Mouse (Mus musculus) megakaryocyte-erythroid progenitor cell, adult 5-6 weeks (primary cell): ENCODE measurements around the gene Zfhx3. TPM values are rescaled to one million over a fixed set of nuclear protein-coding genes. Genes with fewer than 3 reads are reported as not detected.

Experiments used
- ATAC-seq: replicated peaks from 2 replicates; pipeline ENCODE4 v1.8.0; 2016; ENCODE audit warnings: mild to moderate bottlenecking, inconsistent platforms; ENCODE audit not compliant: severe bottlenecking, poor library complexity, low FRiP score, low TSS enrichment
- total RNA-seq, 2 experiments: library from RNA; stranded (forward) in 1 of 2; stranded (reverse) in 1 of 2; fragments of 200-1000, 215-1000 nt in 1 of 2; fragments of >200 nt in 1 of 2; fragmentation: Nextera tagmentation in 1 of 2; gene quantifications; 2 replicates each; pipeline ENCODE4 v1.2.3; 2014 to 2017

The Zfhx3 gene
- total RNA-seq, 2 experiments from 2014 or later, result 0.28 to 2.9 TPM

- no peak for ATAC-seq
These were observed 459.7 kb downstream of the Zfhx3 start for GRCm38 (mm10) chr8:108402149-108402548.

GRCm38 (mm10) chr8:108406716-108407494, 464.5 kb downstream of the Zfhx3 start:
- ATAC-seq, result no peak

GRCm38 (mm10) chr8:108419162-108419844, 476.9 kb downstream of the Zfhx3 start:
- ATAC-seq, result no peak

- ATAC-seq, result no peak
These were observed 480.1 kb downstream of the Zfhx3 start for GRCm38 (mm10) chr8:108422521-108422920.

DNA sequence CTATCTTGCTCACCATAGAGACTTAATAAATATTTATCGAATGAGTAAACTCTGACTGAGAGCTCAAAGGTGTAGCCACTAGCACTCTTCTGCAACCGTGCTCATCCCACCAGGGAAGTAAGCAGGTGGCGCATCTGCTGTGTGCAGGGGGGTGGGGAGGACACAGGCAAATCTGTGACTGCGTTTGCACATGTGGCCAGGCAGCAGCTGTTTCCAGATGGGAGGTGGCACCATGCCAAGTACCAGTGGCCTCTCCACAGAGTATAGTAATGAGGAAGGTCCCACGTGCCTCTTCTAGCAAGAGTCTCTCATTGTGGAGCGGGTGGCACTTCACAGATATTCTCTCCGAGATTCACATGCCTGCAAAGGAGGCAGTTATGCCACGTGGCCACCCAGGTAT, 481.9 kb downstream of the Zfhx3 start:
- no peak for ATAC-seq

GRCm38 (mm10) chr8:108433321-108433720, 490.9 kb downstream of the Zfhx3 start:
- no peak for ATAC-seq

DNA sequence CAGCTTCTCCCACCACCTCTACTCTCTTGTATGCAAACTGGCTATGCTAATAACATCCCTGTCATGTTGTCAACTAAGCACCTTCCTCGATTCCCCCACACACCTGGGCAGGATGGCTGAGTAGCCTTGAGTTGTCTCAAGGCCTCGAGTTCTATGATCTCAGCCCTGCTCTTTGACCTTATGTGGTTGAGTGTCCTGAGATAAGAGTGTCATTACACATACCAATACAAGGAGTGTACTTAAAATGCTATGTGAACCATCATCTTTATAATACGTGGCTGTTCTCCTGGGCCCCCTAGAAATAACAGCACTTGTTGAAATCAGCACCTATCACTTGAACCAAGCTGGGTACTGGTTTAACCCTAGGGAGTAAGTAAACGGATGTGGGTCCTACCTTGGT, 492.1 kb downstream of the Zfhx3 start:
- ATAC-seq, result no peak

- ATAC-seq, result no peak
These were observed 493.9 kb downstream of the Zfhx3 start for GRCm38 (mm10) chr8:108436336-108436735.

- ATAC-seq, result no peak
These were observed 494.9 kb downstream of the Zfhx3 start for GRCm38 (mm10) chr8:108437316-108437830.

DNA sequence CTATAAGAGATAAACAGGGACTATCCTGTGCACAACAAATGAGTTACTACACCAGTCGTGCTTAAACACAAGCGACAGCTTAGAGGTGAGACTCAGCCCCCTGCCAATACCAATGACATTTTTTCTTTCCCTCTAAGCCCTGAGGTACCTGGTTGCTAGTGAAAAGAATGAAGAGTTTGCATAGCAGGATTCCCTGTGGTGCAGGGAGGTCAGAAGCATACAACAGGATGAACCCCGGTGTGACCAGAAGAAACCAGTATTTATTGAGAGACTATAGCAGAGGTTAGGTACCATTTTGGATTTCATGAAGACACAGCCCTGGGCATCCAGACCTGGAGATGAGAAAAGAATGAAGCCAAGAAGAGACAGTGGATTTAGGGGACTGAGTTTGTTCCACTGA, 498.0 kb downstream of the Zfhx3 start:
- ATAC-seq, result no peak

DNA sequence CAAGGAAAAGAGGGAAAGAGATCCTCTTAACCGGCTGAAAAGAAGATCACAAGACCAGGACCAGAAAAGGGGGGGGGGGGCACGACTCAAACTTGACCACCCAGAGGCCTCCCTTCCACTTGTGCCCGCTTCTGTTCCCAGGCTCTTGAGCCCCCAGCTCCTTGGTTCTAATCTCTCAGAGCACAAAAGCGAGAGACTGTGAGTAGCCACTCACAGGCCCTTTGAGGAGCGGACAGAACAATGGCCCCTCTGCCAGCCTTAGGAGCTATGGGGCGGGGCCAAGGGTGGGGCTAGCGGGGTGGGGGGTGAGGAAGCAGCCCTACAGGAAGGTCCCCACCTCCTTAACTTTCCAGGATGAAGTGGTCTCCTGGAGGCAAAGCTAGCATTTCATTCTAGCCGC, 508.4 kb downstream of the Zfhx3 start:
- no peak for ATAC-seq

- no peak for ATAC-seq
These were observed 512.3 kb downstream of the Zfhx3 start for GRCm38 (mm10) chr8:108454561-108455311.

DNA sequence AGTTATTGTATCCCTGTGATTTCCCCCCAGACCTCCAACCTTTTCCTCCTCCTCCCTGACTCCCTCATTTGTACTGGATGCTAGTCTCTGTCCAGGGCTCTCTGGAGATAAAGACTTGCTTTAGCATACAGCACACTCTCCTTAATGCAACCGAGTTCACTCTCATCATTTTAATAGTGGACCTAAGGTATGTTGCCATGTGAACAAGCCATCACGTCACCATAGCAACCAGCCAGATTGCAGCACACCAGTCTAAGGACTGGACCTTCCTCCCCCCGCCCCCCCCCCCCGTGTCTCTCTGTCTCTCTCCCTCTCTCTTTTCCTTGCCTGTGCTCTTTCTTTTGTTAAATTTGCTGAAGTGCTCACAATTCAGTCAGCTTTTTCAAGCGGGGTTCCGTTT, 524.2 kb downstream of the Zfhx3 start:
- no peak for ATAC-seq

DNA sequence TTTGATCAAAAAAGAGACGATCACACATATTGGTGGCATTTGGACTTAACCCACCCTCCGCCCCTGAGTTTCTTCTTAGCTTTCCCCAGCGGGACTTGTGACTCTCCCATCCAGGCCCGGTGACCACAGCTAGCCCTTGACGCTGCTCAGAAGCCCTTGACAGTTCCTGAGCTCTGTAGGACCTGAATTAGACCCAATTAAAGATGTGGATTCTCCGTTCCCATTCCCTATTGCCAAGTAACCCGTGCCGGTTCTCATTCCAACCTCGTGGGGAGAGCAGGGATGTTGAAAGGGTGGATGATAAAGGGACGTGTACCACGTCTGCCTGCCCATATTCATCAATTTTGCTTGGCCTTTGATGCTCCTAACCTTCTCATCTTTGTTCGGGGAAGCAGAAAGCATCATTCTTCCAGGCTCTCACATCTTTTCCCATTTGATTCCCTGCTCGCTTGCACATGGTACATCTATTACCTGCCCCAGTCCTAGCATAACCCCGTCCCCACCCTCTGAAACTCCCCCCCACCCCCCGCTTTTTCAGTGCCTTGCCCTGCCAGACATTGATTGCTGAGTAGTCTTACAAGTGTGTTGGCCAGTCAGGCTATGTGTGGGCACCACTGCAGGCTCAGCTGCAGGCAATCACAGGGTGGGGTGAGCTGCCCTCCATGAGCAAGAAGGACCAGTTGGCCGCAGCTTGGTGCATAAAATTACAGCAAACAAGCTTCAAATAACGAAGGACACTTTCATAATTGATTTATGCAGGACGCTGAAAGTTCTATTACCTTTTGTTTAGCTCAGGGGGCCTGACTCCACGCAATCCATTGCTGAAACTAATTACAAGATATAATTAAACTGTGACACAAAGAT, 525.0 kb downstream of the Zfhx3 start:
- ATAC-seq, result no peak

DNA sequence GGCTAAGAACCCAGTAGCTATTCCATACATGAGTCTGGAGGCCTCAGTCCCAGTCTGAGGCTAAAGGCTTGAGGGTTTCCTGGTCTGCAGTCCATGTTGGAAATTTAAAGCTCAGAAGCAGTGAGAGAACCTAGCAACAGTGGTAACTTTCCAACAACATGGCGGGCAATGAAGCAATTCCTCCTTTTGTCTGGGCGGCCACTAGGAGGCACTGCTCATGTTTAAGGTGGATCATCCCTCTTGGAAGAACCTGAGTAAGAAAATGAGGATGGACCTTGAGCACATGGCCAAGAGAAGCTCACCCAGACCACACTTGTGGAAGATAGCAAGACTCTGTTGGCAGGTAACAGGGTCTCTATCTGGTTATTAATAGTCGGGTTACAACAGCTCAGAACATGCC, 527.8 kb downstream of the Zfhx3 start:
- ATAC-seq, result no peak

GRCm38 (mm10) chr8:108474556-108474955, 532.1 kb downstream of the Zfhx3 start:
- no peak for ATAC-seq

- ATAC-seq, result no peak
These were observed 535.7 kb downstream of the Zfhx3 start for GRCm38 (mm10) chr8:108478131-108478530.

- no peak for ATAC-seq
These were observed 537.7 kb downstream of the Zfhx3 start for GRCm38 (mm10) chr8:108480141-108480540.

GRCm38 (mm10) chr8:108481167-108481815, 538.8 kb downstream of the Zfhx3 start:
- no peak for ATAC-seq
